Mouse (Mus musculus) lung, postnatal 10 days (tissue): ENCODE results near the gene Olfr351.

ENCODE experiments used
- DNase-seq: peaks from one replicate; pipeline ENCODE4 v3.0.0; 2021

Gene Olfr351

DNA sequence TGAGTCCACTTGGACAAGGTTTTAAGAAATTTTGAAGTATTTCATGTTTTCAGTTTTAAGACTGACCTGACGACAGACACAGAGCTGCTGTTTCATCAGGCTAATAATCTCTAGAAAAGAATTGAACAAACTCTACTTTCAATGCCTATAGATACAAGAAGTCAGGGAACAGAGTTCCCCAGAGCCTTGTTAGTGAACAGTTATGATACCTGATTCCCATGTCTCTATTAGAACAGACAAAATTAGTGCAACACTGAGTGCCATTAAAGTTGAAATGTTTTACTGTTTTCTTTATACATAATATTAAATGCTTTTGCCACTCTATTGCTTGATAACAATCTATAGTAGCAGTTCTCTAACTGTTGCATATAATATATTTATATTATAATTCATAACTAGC, at the start of gene Olfr351:
Gene Olfr351, minus strand, starts transcription at position 101 of the 400 bp plus-strand sequence.
- no peak for DNase-seq

DNA sequence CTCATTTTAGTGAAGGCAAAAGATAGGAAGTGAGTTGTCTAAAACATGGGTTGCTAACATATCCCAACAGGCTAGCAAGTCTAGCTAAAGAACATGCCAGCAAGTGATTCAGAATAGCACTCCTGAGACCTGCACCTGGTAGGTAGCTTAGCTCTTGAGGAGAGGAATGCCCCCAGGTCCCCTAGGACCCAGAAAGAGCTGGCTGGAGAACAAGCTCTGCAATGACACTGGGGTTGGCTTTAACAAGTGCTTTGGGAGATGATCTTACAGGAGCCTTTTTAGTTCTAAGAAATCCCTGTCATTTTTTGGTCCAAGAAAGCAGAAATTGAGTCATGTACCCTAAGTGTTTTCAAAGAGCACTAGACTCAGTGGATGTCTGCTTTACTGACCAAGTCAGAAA, 42.9 kb upstream of the Olfr351 start, which contains the start of gene Olfr354:
Gene Olfr354, plus strand, starts transcription at position 301 of the 400 bp plus-strand sequence.
- DNase-seq = no peak

DNA sequence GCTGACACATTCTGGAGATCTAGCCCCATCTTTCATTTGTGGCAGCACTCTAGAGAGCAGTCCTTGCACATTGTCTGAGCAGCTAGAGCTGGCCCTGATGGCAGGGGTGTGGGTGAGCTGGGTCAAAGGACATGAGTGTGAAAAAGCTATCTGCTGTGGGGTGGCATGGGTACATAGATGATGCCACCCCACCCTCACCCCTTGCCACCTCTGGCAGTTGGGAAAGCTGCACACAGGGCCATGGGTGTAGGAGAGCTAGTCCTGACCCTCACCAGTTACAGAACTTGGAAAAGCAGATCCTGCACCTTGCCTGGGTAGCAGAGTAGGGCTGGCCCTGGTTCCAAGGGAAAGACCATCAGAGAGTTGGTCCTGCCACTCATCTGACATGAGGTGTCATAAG, 34.7 kb upstream of the Olfr351 start:
- no peak for DNase-seq

DNA sequence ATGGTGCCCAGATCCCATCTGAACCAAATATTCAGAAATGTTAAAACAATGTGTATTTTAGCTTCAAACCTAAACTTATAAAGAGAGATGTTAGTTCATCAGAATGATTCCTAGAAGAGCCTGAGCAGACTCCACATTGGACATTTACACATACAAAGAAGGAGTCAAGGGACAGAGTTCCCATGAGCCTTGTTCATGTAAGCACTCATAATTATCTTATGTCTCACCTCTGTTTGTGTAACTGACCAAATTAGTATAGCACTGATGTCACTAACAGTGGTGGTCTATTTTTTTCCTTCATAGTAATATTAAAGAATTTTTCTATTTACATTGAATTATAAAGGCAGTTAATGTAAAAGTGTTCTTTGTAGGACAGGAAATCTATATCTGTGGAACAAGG, 30.4 kb upstream of the Olfr351 start, which contains the start of gene Olfr353:
Gene Olfr353, minus strand, starts transcription at position 101 of the 400 bp plus-strand sequence.
- no peak for DNase-seq

DNA sequence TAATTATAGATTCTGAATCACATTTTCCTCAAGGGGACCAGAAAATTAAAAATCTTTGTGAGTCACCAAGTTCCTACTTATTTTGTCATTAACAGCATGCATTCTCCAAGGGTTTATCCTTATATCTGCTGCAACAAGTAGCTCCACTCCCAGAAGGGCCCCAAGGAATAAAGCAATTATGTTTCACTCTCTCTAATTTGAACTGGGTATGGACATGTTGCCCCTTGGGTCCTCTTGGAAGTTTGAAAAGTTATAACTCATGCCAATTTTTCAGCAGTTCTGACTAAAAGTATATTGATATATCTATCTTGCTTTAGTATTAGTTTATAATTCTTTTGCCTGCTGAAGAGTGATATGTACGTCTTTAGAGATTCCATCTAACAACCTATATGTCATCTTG, 5.7 kb upstream of the Olfr351 start, which contains the start of gene Olfr352:
Gene Olfr352, plus strand, starts transcription at position 301 of the 400 bp plus-strand sequence.
- no peak for DNase-seq

DNA sequence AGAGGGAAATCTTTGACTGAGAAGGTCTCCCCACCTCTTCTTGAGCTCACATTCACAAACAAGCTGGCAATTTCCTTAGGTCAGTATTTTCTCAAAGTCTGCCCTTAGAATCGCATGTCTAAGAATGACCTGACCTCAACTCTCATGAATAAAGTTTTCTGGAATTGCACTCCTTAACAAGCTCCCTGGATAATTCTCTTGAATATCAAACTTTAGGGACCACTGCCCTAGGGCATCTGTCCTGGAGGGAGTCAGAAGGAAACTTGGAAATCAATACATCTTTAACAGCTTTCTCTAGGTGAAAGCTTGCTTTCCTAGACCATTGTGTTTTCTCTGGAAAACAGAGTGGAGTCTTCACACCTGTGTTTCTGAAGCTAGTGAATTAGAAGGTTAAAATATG, 16.4 kb downstream of the Olfr351 start, which contains the start of gene Olfr350:
Gene Olfr350, plus strand, starts transcription at position 301 of the 400 bp plus-strand sequence.
- DNase-seq = no peak

DNA sequence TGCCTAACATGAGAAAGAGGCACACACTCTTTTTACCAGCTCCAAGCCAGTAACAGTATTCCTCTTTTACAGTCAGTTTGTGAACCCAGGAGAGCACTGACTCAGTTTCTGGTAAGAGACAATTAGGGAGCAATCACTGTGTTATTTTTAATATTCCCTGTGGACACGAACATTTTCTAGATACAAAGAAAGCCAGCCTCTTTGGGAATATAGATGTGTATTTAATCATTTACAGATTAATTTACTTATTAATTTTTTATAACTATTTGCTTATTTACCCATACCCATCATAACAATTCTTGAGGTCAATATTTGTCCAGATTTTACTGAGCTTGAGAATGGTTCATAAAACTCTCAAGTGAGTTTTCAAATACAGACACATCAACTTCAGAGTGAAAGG, 45.5 kb downstream of the Olfr351 start, which contains the start of gene Olfr3:
Gene Olfr3, minus strand, starts transcription at position 101 of the 400 bp plus-strand sequence.
- DNase-seq = no peak
